Mouse (Mus musculus) forebrain, embryonic 15.5 days (tissue): ENCODE results near the gene Tbcel. TPM values are rescaled to one million over a fixed set of nuclear protein-coding genes. Genes with fewer than 3 reads are reported as not detected.

Source experiments
- ATAC-seq: fragments of 200-750 bp; cut with Nextera tagmentation; replicated peaks from 2 replicates; pipeline ENCODE4 v1.8.0; 2017; ENCODE audit warnings: mild to moderate bottlenecking, moderate TSS enrichment, moderate library complexity
- H3K27ac ChIP-seq: fragments of 300-500 bp; sonication (generic); replicated peaks from 2 replicates; pipeline ENCODE4 v1.5.1; 2015; ENCODE audit warnings: mild to moderate bottlenecking, inconsistent platforms
- H3K27me3 ChIP-seq: fragments of 300-500 bp; sonication (generic); 2 replicates; pipeline ENCODE4 v1.6.1; 2015; ENCODE audit warnings: inconsistent platforms
- H3K36me3 ChIP-seq: fragments of 300-500 bp; sonication (generic); 2 replicates; pipeline ENCODE4 v1.6.1; 2015; ENCODE audit warnings: mild to moderate bottlenecking, inconsistent platforms
- H3K4me1 ChIP-seq: fragments of 300-500 bp; sonication (generic); 2 replicates; pipeline ENCODE4 v1.6.1; 2015; ENCODE audit warnings: inconsistent platforms
- H3K4me2 ChIP-seq: fragments of 300-500 bp; sonication (generic); replicated peaks from 2 replicates; pipeline ENCODE4 v1.6.1; 2015; ENCODE audit warnings: mild to moderate bottlenecking, inconsistent platforms
- H3K4me3 ChIP-seq: fragments of 300-500 bp; sonication (generic); 2 replicates; pipeline ENCODE4 v1.5.1; 2015; ENCODE audit warnings: mild to moderate bottlenecking, inconsistent platforms
- H3K9ac ChIP-seq: fragments of 300-500 bp; sonication (generic); replicated peaks from 2 replicates; pipeline ENCODE4 v1.6.1; 2015; ENCODE audit warnings: mild to moderate bottlenecking, inconsistent platforms
- H3K9me3 ChIP-seq: fragments of 300-500 bp; sonication (generic); 2 replicates; pipeline ENCODE4 v1.6.1; 2016; ENCODE audit warnings: inconsistent platforms
- WGBS: fragments of 180-500 bp; shearing (Covaris S2); methylation state at CpG from one replicate; pipeline ENCODE4 v1.1.7; 2015; ENCODE audit warnings: mixed read lengths; 5-methylcytosine and 5-hydroxymethylcytosine counted together
- polyA plus RNA-seq: library from polyadenylated mRNA; unstranded; fragments of >200 nt; fragmentation: Nextera tagmentation; extraction: Ambion mirVana; gene quantifications from 2 replicates; pipeline ENCODE4 v1.2.1, GENCODE M21; 2015

The Tbcel gene
- polyA plus RNA-seq, 1 experiment from 2014 or later, result 5.4 TPM

DNA sequence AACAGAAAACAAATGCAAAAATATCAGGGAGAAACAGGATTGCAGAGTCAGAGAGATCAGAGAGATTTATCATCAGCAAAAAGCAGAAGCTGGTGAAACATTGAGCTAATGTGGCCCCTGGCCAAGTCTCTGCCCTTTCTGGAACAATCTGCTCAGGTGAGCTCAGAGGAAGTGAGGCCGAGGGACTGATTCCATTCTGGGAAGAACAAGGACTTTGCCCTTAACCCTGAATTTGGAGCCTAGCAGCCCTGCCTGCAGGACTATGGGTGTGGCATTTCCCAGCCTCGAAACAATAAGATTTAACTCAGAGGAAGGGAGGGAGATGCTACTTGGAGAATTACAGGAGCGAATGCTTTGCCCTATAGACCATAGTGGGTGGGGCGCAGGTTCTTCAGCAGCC is 4.7 kb upstream of the Tbcel start:
- Histone ChIP-seq H3K9ac (no peak overlapping the region), H3K9me3 (no peaks in the 10 kb centered on the region), H3K36me3 (no peaks in the 10 kb centered on the region), H3K4me1 (peaks cover 19% of the 10 kb centered on the region), H3K27me3 (no peaks in the 10 kb centered on the region), H3K27ac (no peak overlapping the region), H3K4me3 (no peak overlapping the region), H3K4me2 (no peak overlapping the region)
- WGBS, result 76% methylated on average over 4 of the region's 4 CpGs
- no peak for ATAC-seq

DNA sequence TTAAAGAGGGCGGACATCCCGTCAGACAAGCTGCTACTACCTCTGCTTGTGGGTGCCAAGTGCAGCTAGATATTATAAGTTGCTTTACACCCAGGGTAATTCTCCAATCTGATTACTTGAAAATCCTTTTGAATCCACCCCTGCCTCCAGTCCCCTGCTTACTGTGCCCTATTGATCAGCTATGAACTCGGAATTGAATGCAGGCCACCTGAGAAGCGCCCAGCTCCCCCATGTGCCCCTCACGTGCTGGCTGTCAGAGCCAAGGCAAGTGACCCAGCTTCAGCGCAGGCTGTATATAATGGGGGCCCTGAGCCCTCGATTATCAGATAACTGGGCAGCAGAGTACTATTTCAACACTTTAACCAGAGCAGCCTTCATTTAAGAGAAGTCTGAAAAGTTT is 626 bp upstream of the Tbcel start:
- Histone ChIP-seq H3K27me3 (no peaks in the 10 kb centered on the region), H3K36me3 (no peaks in the 10 kb centered on the region), H3K27ac (no peak overlapping the region), H3K4me2 (no peak overlapping the region), H3K4me1 (peaks cover 20% of the 10 kb centered on the region), H3K9ac (no peak overlapping the region), H3K9me3 (no peaks in the 10 kb centered on the region), H3K4me3 (no peak overlapping the region)
- ATAC-seq, result no peak
- 60% methylated on average over 7 of the region's 7 CpGs for WGBS

DNA sequence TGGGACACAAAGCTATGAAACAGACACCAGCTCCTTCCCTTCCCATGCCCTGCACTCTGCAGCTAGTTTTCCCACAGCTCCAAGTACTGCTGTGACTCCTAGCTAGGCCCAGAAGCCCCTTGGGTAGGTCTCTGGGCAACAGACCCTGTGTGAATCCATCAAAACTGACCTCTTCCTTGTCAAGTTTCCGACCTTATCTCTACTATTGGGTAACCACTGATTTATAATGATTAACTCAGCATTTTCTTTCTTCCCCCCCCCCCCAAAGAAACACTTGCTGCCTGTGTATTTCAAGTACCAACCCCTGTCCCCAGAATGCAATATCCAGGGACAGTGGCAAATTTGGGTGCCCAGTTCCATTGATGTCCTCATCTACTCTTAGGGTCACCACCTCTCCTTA is 587 bp downstream of the Tbcel start:
- Histone ChIP-seq H3K27me3 (no peaks in the 10 kb centered on the region), H3K4me2 (no peak overlapping the region), H3K4me3 (no peak overlapping the region), H3K9me3 (no peaks in the 10 kb centered on the region), H3K9ac (no peak overlapping the region), H3K4me1 (peaks cover 10% of the 10 kb centered on the region; the same call in 1 of the 2 replicates), H3K27ac (no peak overlapping the region), H3K36me3 (no peaks in the 10 kb centered on the region)
- WGBS, result 73% methylated on average over 1 of the region's 1 CpGs
- no peak for ATAC-seq

DNA sequence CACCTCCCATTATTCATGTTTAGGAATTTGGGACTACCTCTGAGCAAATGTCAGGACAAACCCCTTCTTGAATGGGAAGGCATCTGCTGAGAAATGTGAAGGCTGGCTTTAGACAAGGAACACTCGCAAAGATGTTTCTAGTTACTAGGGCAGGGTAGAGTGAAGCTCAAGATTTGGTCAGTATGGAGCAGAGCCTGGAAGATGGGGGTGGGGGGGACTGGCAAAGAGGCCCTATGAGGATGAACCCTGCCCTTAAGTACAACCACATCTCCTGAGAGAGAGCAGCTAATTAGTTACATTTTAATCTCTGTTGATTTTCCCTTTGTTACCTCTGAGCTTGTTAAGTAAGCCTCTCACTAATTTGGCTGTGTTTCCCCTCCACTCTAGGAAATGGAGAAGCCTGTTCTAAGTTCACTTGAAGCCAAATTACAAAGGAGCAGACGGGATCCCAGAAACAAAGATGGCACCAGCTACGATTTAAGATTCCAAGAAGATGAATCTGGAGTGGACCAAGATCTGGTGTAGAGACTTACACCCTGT is 2.6 kb downstream of the Tbcel start:
- 19% methylated on average over 3 of the region's 3 CpGs for WGBS
- ATAC-seq, result no peak
- no peak overlapping the region for H3K27ac ChIP-seq
- H3K27me3 ChIP-seq, result no peaks in the 10 kb centered on the region
- H3K4me2 ChIP-seq, result no peak overlapping the region
- no peaks in the 10 kb centered on the region for H3K36me3 ChIP-seq
- no peak overlapping the region for H3K9ac ChIP-seq
- H3K4me3 ChIP-seq, result no peak overlapping the region
- H3K9me3 ChIP-seq, result no peaks in the 10 kb centered on the region
- peaks cover 10% of the 10 kb centered on the region; the same call in 1 of the 2 replicates for H3K4me1 ChIP-seq

DNA sequence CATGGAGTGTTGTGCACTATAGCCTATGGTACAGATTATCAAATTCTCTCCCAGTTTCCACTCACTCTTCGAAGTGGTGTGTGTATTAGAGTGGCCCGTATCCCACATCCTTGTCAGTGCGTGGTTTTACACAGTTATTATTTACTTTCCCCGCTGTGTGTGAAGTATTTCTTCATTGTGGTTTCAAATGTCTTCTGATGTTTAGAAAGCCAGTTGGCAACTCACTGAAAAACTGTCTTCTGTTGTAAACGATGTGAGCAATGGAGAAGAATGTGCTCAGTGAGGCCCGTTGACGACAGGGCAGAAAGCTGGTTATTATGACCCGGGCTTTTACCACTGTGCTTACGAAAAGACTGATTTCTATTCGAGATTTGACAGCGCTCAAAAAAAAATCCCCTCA is 3.0 kb downstream of the Tbcel start:
- 37% methylated on average over 11 of the region's 11 CpGs for WGBS
- no peaks in the 10 kb centered on the region for H3K27me3 ChIP-seq
- ATAC-seq, result no peak
- no peak overlapping the region for H3K4me2 ChIP-seq
- no peaks in the 10 kb centered on the region for H3K9me3 ChIP-seq
- H3K27ac ChIP-seq, result no peak overlapping the region
- no peak overlapping the region for H3K4me3 ChIP-seq
- H3K9ac ChIP-seq, result no peak overlapping the region
- H3K36me3 ChIP-seq, result no peaks in the 10 kb centered on the region
- H3K4me1 ChIP-seq, result peaks cover 10% of the 10 kb centered on the region; the same call in 1 of the 2 replicates

DNA sequence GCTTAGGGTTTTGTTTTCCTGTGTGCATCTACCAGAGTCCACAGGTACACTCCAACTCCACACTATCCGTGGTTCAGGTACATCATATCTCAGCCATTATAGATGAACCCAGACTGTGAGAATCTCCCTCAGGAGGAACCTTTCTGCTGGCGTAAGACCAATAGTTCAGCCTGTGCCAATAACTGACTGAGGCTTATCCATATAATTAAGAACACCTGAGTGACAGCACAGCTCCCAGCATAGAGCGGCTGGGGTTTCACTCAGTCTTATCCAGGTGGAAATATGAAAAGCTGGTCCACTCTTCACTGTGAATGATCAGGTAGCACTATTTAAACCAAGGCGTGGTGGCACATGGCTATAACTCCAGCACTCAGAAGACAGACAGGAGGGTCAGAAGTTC is 3.9 kb downstream of the Tbcel start:
- H3K36me3 ChIP-seq, result no peaks in the 10 kb centered on the region
- no peak overlapping the region for H3K27ac ChIP-seq
- peaks cover 10% of the 10 kb centered on the region; the same call in 1 of the 2 replicates for H3K4me1 ChIP-seq
- no peaks in the 10 kb centered on the region for H3K9me3 ChIP-seq
- H3K27me3 ChIP-seq, result no peaks in the 10 kb centered on the region
- H3K4me2 ChIP-seq, result no peak overlapping the region
- ATAC-seq, result no peak
- H3K9ac ChIP-seq, result no peak overlapping the region
- H3K4me3 ChIP-seq, result no peak overlapping the region
- 81% methylated on average over 4 of the region's 4 CpGs for WGBS

DNA sequence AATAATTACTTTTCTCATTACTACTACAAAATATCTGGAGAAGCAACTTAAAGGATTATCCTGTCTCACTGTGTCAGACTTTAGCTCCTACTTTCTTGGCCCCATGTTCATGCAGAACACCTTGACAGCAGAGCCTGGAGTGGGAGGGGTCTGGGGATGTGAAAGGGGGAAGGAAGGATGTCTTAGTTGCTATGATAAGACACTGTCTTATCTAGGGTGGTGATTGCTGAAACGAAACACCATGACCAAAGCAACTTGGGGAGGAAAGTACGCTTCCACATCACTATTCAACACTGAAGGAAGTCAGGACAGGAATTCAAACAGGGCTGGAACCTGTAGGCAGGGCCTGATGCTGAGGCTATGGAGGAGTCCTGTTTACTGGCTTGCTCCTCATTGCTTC is 11.3 kb downstream of the Tbcel start:
- no peaks in the 10 kb centered on the region for H3K36me3 ChIP-seq
- no peak for ATAC-seq
- H3K9me3 ChIP-seq, result no peaks in the 10 kb centered on the region; the same call in 1 of the 2 replicates
- no peak overlapping the region for H3K27ac ChIP-seq
- no peaks in the 10 kb centered on the region for H3K27me3 ChIP-seq
- 92% methylated on average over 2 of the region's 2 CpGs for WGBS
- H3K4me1 ChIP-seq, result peaks cover 7% of the 10 kb centered on the region
- H3K4me3 ChIP-seq, result no peak overlapping the region
- H3K4me2 ChIP-seq, result no peak overlapping the region
- H3K9ac ChIP-seq, result no peak overlapping the region

DNA sequence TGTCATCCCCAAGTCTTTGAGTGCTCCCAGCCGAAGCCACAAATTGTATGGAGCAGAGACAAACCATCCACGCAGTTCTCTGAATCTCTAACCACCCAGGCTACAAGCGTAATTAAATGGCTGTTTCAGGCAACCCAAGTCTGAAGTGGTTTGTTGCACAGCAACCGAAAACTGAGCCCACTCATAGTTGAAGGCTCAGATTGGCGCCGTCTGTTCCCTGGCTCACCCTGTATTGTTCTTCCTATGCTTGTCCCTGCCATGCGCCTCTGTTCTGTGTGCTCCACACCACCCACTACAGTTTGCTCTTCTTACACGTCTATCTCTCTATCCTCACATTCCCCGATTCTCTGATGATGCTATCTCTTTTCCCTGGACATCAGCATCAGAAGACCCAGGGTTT is 15.8 kb downstream of the Tbcel start:
- Histone ChIP-seq H3K27ac (no peak overlapping the region), H3K9ac (no peak overlapping the region), H3K4me3 (no peak overlapping the region), H3K36me3 (no peaks in the 10 kb centered on the region), H3K27me3 (no peaks in the 10 kb centered on the region), H3K4me2 (no peak overlapping the region), H3K4me1 (peaks cover 17% of the 10 kb centered on the region), H3K9me3 (no peaks in the 10 kb centered on the region; the same call in 1 of the 2 replicates)
- WGBS, result 68% methylated on average over 9 of the region's 9 CpGs
- ATAC-seq, result no peak; the same call in 1 of the 2 replicates

DNA sequence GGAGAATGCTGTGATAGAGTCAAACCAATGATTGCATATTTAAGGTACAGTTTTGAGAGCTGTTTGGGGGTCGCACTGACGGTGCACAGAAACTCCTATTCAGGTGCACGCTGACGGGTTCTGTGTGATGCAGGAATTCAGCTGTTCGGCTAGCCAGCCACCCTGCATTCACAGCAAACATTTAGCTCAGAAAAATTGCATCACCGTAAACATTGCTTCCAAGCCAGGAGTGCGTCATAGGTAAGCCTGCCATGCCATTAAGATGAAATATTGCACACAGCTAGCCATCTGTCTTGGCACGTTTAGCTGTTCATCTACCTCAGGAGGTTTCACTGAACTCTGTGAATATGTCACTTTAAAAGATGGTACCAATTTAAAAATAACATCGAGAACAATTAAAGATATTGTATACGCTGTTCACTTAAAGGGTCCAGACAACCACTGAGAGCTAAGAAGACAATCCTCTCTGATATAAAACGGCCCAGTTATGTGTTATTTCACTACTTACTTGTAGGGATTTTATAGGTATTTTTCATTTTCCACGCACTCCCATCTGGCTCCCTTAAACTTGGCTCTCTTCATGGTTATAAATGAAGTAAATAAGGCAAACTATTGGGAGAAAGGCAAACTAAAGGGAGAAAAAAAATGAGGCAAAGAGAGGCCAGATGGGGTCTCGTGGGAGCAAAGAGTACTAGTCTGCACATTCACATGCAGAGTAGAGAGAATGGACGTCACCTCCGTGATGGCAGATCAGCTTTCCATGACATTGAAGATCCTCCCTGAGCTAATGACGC is 16.8 kb downstream of the Tbcel start:
- H3K4me2 ChIP-seq, result no peak overlapping the region
- WGBS, result 68% methylated on average over 16 of the region's 16 CpGs
- no peak; the same call in 1 of the 2 replicates for ATAC-seq
- no peaks in the 10 kb centered on the region for H3K36me3 ChIP-seq
- H3K4me1 ChIP-seq, result peaks cover 17% of the 10 kb centered on the region
- no peaks in the 10 kb centered on the region for H3K9me3 ChIP-seq
- H3K4me3 ChIP-seq, result no peak overlapping the region
- H3K27ac ChIP-seq, result peak overlapping the region; percentile 58
- H3K27me3 ChIP-seq, result no peaks in the 10 kb centered on the region
- no peak overlapping the region for H3K9ac ChIP-seq

DNA sequence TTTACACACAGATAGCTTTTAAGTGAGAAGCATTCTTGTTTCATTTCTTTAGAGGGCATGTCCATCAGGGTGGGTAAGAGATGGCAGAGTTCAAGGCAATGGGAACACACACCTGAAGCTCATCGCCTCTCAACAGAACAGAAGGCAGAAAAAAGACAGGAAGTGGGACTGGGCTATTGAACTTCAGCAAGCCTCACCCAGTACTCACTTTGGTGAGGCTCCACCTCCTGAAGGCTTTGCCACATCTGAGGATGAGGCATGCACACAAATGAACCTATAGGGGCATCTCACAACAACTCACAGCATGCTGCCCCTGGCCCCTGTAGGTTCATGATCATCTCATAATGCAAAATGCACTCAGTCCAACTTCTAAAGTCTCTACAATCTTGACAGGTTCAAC is 19.5 kb downstream of the Tbcel start:
- no peaks in the 10 kb centered on the region for H3K9me3 ChIP-seq
- peaks cover 17% of the 10 kb centered on the region for H3K4me1 ChIP-seq
- H3K4me2 ChIP-seq, result no peak overlapping the region
- no peak overlapping the region for H3K4me3 ChIP-seq
- no peak overlapping the region for H3K27ac ChIP-seq
- WGBS, result 92% methylated on average over 1 of the region's 1 CpGs
- H3K9ac ChIP-seq, result no peak overlapping the region
- H3K27me3 ChIP-seq, result no peaks in the 10 kb centered on the region
- H3K36me3 ChIP-seq, result no peaks in the 10 kb centered on the region
- no peak for ATAC-seq

DNA sequence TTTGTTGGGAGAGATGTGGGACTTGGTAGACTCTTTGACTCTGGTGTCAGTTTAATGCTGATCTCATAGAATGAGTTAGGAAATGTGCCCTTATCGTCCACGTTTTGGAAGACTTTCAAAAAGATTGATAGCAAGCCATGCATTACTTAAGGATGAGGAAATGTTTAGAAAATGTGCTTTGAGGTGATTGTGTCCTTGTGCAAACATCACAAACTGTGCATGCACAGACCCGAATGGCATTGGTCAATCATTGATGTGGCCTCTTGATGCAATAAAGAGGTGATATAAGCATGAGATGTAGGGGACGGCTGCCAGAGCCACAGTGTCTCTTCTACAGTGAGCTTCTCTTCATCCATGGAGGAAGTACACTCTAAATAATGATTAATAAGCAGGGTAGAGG is 20.7 kb downstream of the Tbcel start:
- Histone ChIP-seq H3K9ac (no peak overlapping the region), H3K4me3 (no peak overlapping the region), H3K4me1 (peaks cover 16% of the 10 kb centered on the region), H3K27ac (no peak overlapping the region), H3K36me3 (no peaks in the 10 kb centered on the region), H3K4me2 (no peak overlapping the region), H3K9me3 (no peaks in the 10 kb centered on the region), H3K27me3 (no peaks in the 10 kb centered on the region)
- no peak for ATAC-seq
- WGBS, result 84% methylated on average over 4 of the region's 4 CpGs

DNA sequence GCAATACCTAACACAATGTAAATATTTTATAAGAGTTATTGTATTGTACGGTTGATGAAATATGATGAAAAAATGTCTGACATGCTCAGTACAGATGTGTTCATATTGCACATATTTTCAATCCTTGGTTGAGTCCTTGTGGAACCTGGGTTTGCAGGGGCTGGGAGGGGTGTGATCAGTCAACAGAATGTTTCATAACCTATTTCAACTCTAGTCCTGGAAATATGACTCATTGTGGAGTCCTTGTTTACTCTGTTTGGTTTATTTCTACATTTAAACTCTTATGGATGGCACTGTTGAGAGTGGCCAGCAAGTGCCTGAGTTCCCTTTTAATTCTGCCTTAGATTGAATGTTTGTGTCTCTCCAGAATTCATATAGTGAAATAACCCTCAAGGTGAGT is 22.9 kb downstream of the Tbcel start:
- ATAC-seq, result no peak

DNA sequence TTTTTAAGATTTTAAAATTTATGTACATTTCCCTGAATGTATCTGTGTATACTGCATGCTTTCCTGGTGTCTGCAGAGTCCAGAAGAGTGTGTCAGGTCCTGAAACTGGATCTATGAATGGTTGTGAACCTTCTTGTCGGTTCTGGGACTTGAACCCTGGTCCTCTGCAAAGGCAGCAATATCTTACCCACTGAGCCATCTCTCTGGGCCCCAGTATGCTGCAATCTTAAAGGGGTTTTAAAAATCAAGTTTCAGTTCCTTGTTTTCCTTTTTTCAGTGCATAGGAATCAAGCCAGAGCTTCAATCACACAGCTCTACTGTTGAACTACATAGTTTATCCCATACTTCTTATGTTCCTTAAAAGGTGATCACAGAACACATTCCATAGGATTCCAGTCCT is 24.7 kb downstream of the Tbcel start:
- no peak for ATAC-seq
- WGBS, result 87% methylated on average over 1 of the region's 1 CpGs
- Histone ChIP-seq H3K9ac (no peak overlapping the region), H3K36me3 (no peaks in the 10 kb centered on the region), H3K9me3 (no peaks in the 10 kb centered on the region), H3K27me3 (no peaks in the 10 kb centered on the region), H3K27ac (no peak overlapping the region), H3K4me2 (no peak overlapping the region), H3K4me3 (no peak overlapping the region), H3K4me1 (no peaks in the 10 kb centered on the region)

More for the DNA sequence above, 22.9 kb downstream of the Tbcel start:
- Histone ChIP-seq H3K27me3 (no peaks in the 10 kb centered on the region), H3K9ac (no peak overlapping the region), H3K36me3 (no peaks in the 10 kb centered on the region), H3K4me1 (no peaks in the 10 kb centered on the region), H3K9me3 (no peaks in the 10 kb centered on the region), H3K4me2 (no peak overlapping the region), H3K27ac (no peak overlapping the region), H3K4me3 (no peak overlapping the region)
- 94% methylated on average over 1 of the region's 1 CpGs for WGBS
